Mouse (Mus musculus): ENCODE data around the gene Scarb1.
A peak's percentile ranks its signal among the peaks of the same experiment; 100 is the strongest.

Gene Scarb1

DNA sequence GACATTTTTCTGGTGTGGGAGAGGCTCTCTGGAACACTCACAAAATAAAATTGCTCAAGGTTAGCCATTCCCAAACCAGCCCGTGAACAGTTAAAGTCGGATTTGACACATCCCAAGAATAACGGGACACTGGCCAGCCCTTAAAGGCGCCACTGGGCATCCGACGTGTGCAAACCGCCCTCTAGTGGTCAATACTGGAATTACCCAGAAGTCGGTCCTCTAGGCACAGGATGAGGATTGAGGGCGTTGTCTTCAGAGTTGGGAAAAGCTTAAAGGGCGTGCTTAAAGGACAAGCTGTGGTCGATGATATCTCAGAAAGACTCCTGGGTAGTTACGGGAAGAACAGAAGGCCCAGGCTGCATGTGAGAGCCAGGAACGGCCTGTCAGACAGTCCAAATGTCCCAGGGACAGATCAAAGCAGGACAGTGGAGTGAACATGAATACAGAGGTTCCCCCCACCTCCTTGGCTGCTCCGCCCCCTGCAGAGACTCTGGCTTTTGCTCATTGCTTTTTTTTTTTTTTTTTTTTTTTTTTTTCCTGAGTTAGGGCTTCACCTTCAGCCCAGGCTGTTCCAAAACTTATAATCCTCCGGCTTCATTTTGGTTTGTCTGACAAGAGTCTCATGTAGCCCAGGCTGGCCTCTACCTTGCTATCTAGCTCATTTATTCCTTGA, 69.2 kb downstream of the Scarb1 start:
- DNase-seq (ENCODE audit: low spot score in 2 of 2), result peak in 1 of 2 experiments; percentile 45

DNA sequence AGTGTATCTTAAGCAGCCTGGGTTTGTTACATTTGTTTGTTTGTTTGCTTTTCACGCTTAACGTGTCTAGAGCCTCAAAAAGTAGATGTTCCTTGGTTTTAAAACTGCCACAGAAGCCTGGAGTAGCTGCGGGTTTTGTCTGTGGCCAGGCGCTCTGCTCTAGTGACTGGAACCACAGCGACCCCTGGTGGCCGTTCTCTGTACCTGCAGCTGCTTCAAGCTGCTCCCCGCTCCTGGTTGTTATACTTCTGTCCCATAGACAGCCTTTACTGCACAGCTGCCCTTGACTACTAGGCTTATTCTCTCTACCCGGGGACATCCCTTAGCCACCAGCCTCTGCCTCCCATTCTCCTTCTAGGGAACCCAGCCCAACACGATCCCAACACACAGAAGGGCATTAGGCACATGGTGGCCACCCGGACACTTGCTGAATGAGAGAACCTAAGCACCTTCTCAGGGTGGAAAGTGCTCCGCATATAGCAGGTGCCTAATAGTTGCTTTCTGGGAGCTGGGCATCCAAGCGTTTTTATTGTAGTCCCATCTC, 70.2 kb downstream of the Scarb1 start:
- no peak for DNase-seq (ENCODE audit: low spot score in 2 of 2)

DNA sequence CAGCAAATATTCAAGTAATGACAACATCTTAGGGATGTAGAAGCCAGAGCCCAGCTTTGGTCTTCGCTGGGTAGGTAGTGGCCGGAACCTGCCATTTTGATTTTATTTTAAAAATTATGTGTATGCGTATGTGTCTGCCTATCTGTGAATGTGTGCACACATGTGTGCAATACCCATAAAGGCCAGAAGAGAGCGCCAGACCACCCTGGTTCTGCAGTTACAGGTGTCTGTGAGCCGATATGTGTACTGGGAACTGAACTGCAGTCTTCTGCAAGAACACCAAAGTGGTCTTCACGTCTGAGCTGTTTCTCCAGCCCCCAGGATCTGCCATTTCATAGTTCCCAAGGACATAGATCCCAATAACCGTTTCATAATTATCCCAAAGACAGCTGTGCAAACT, 71.1 kb downstream of the Scarb1 start:
- no peak for DNase-seq (ENCODE audit: low spot score in 2 of 2)

DNA sequence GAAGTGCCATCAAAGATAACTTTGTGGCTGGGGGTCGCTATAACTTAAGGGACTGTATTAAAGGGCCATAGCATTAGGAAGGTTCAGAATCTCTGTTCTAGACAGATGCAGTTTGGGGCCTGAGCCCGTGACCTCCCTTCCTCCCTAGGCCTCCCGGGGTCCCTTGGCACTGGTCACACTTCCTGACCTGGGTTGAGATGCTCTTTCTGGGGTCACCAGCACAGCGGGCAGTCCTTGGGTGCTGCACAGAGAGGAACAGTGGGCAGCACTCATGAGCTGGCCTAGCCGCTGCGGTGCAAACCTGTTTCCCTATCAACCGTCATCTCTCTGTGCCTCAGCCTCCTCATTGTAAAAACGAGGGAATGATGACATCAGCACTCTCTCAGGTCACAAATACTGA, 71.5 kb downstream of the Scarb1 start:
- DNase-seq (ENCODE audit: low spot score in 2 of 2), result no peak

DNA sequence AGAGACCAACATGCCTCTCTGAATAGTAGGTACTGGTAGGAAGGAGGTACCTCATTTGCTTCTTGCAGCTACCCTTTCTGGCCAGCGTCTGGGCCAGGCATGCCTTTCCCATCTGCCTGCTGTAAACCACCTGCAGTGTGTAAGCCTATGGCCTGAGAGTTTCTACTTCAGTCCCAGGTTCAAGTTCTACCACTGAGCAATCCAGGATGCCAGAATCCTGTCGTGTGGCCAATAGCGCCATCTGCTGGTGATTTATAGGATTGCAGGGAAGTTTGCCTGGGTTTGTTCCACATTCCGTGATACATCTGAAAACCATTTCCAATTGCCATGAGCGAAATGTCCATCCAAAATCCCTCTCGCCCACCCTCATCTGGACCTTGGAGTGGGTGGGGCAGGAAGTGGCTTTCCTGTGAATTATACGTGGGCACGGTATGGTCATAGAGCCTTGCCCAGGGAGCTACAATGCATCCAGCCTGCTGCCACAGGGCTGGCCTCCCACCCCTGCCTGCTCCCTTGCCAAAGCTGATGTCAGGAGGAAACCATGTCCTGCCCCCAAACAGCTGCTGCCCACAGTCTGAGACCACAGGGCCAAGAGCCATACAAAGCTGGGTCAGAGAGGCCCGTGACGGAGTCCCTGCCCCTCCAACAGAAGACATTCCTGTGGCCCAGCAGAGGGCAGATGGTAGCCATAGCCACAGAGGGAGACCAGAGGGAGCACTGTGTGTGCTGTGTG, 72.7 kb downstream of the Scarb1 start:
- peak in 1 of 2 experiments; percentile 62 for DNase-seq (ENCODE audit: low spot score in 2 of 2)

DNA sequence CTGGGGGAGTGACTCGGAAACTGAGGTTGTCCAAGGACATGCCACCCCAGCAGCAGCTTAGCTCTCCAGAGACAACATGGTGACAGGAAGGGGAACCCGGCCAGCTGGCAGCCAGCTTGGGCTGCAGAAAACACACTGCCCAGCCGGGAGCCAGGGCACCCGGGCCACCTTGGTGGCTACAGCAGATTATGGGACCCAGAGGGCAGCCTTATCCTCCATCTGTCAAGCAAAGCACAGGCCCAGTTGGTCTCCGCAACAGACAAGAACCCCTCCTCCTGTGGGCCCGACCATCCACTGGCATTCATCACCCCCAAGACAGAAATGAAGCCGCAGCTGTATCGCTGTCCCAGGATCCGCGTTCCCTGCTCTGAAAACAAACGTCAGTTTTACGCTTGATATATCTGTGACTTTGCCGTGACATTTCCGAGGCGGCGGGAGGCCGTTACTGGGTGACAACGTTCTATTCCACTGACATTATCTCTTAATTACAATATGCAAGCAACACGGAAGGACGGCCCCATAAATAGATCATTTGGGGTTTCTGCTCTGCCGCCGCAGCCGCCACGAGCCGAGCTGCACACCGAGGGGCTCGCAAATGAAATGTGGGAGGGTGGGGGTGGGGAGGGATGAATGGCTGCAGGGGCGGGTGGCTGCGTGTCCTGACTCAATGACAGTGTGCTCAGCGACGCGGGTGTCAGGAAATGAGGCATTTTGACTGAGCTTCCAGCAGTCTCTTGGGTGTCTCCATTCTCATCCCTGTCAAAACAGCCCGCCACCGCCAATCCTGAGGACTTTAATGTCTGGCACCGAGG, 73.5 kb downstream of the Scarb1 start:
- no peak for DNase-seq (ENCODE audit: low spot score in 2 of 2)

DNA sequence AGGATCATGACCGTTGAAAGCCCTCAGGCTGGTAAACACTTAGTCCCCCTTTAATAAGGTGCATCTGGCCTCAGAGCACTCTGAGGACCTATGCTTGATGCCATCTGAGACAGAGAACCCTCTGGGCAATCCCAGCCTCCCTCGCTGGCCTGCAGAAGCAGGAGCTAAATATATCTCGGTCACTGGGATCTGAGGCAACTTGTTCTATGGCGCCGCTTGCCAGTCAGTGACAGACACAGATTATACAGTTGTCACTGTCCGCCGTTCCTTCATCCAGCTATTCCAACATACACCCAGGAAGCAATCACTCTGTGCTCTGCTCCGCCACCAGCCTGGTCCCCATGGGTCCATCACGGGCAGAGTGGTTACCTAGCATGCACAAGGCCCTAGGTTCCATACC, 74.8 kb downstream of the Scarb1 start:
- no peak for DNase-seq (ENCODE audit: low spot score in 2 of 2)

DNA sequence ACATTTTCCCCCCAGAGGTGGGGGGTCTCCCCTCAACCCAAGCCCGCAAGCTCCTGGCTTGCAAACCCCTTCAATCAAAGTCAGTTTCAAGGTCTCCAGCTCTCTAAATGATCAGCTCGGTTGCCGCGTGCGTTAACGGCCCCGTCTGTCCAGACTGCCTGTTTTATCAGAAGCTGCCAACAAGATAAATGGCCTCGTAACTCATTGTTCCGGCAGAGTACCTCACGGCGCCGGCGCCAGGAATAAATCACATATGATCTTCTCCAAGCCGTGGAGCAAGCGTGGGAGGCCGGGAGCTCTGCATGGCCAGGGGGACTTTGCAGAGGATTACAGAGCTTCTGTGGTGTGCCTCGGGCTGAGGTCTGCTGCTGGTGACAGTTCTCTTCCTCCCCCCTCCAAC, 76.2 kb downstream of the Scarb1 start:
- DNase-seq (ENCODE audit: low spot score in 2 of 2), result no peak

DNA sequence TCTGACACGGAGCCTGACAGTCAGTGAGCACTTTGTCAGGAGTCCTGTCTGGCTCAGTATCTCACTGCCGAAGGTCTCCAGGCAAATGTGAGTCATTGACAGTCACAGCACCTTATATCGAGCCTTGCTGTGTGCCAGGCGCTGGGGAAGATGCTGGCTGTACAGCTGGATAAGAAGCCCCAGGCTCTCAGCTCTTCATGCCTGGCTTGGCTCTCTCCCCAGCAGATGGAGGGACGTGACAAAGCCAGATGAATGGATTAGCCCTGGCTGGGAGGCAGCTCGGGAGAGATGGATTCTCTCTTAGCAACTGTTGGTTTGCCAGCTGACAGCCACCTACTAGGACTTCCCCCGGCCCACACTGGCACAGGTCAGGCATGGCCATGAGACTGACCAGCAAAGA, 78.3 kb downstream of the Scarb1 start:
- DNase-seq (ENCODE audit: low spot score in 2 of 2), result peak in 1 of 2 experiments; percentile 67

DNA sequence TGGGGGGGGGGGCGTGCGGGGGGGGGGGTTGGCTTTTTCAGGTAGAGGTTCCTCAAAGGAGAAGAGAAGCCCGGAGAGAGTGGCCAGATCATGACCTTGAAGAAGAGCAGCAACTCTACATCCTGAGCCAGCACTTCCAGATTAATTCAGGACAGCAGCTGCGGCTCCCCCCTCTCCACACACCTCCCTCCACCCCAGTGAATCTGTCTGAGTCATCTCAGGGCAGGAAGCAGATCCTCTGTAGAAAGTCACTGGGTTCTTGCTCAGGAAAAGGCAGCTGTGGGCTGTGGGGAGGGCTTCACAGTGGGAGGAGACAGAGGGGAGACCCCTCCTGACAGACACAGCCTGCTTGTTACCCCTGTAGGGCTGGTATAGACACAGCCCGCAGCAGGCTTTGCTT, 87.0 kb downstream of the Scarb1 start:
- no peak for DNase-seq (ENCODE audit: low spot score in 2 of 2)

DNA sequence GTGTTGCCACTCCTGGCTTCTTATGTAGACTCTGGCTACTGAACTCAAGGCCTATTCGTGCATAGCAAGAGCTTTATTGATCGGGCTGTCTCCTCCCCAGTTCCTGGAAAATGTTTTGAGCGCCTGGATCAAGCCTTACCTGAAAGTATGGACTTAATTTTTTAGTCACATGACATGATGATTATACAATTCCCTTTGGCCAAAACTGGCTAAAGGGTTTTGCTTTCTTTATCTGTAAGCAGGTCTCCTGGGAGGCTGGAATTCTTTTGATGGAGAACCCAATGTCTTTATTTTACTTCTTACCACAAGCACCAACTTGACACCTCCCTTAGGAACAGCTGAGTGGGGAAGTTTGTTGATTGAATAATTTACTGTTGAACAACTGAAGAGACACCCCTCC, 87.4 kb downstream of the Scarb1 start:
- no peak for DNase-seq (ENCODE audit: low spot score in 2 of 2)

DNA sequence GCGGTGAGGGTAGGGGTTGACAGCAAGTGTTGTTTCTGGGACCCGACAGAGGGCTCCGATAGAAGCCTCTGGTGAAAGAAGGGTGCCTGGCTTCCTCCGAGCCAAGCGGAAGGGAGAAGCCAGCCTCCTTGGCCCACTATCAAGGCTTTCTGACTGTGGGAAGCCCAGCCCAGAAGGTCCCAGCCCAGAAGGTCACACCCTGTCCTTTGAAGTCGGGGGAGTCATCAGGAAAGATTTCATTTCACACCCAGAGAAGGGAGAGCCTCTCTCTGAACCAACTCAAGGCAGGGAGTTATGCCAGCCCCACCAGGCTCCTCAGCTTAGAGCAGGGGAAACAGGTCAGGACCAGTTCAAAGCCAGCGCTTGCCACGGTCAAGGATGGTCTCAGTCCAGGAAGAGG, 88.2 kb downstream of the Scarb1 start:
- no peak for DNase-seq (ENCODE audit: low spot score in 2 of 2)

DNA sequence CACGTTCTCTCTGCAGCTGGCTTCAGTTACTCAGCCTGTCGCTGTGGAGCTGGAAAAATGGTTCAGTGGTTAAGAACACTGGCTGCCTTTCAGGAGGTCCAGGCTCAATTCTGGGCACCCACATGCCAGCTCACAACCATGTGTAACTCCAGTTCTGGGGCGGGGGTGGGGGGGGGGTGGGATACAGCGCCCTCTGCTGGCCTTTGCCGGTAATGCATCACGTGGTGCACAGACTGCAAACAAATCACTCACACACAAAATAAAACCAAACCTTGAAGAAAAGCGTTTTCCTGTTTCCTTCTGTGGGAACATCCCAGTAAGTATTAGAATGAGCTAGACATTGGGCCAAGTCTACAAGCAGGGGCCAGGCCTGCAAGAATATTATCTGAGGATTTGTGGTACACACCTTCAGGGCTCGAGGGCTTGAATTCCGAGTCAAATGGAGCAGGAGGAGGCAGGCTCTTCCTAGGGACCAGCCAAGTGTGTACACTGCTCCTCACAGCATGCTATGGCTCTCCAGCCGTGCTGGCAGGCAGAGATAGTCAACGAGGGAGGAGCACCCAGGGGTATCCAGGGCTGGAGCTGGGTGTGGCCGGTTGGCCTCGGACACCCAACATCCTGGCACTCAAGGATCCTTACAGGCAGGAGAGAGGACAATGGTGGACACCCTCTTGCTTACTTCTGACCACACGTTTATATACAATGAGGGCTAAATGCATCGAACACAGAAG, 88.8 kb downstream of the Scarb1 start:
- DNase-seq (ENCODE audit: low spot score in 2 of 2), result no peak

DNA sequence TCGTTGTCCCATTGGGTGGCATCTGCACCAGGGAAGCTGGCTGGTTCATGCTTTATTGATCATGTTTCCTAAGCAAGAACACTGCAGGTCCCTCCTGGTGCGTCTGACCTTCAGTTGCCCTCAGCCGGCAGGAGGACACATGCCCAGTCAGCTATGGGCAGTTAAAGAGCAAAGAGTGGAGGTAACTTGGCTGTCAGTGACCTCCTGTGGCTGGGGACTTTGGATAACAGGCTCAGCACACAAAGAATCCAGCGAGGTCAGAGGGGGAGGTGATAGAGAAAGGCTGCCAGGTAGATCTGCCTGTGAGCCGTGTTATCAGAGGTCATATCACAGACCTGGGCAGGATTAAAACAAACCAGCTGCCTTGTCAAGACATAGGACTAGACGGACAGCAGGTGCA, 91.7 kb downstream of the Scarb1 start:
- DNase-seq (ENCODE audit: low spot score in 2 of 2), result no peak

DNA sequence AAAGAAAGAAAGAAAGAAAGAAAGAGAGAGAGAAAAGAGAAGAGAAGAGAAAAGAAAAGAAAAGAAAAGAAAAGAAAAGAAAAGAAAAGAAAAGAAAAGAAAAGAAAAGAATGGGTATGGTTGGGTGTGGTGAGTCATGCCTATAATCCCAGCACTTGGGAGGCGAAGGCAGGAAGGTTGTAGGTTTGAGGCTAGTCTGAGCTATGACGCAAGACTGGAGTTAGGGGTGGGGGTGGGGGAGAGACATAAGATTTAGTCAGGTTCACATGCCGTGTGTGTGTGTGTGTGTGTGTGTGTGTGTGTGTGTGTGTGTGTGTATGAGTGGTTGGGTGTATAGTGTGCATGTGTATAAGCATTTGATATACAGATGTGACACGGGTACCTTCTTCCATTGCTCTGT, 94.2 kb downstream of the Scarb1 start:
- DNase-seq (ENCODE audit: low spot score in 2 of 2), result no peak

DNA sequence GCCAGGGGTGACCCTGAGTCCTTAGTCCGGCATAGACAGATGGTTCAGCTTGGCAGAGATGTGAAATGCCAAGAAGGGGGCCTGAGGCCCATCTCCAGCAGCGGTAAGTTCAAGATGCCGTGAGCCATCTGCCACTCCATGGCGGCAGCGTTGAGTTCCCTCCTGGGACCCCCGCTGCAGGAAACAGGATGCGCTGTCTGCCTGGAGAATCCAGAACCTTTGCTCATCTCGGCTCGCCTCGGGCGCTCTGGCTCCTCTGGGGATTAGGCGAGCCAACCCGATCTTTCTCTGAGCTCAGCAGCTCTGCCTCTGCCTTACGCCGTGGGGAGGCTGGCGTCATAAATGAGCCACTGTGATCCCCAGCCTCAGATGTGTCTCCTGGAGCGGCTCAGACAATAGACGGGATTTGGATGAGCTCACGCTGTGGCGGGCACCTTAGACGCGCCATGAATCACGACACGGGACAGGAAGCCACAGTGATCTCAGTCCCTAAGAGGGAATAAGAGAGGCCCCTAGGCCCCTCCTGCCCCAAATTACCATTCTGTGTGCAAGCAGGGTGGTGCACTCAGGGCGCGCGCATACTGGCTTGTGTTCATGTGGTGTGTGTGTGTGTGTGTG, 95.3 kb downstream of the Scarb1 start:
- peak in 1 of 2 experiments; percentile 67 for DNase-seq (ENCODE audit: low spot score in 2 of 2)

DNA sequence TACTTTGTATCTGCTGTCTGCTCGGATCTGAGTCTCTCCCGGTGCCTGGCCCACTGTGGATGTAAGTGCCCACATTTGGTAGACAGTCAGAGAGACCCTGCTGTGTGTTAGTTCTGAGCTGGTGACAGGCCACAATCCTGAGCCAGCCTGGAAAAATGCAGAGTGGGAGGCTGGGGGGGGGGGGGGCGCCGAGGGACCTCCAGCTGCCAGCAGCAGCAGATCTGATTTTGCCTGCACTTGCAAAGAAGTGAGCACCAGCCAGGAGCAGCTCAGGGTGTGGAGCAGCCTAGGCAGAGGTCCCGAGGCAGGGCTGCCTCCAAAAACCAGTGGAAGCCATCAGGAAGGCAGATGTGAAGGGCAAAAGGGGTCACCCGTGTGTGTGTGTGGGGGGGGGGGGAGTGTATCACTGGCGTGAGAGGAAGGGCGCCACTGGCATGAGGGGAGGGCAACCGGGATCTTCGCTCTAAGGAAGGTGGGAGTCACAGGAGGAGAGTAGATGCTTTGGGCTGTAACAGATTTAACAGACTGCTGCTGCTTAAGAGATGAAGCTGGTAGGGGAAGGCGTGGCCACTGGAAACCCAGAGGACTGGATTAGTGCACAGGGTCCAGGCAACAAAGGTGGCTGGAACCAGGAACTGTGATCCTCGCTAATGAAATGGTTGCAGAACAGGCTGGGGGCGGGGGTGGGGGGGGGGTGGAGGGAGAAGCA, 95.9 kb downstream of the Scarb1 start:
- DNase-seq (ENCODE audit: low spot score in 2 of 2), result no peak

DNA sequence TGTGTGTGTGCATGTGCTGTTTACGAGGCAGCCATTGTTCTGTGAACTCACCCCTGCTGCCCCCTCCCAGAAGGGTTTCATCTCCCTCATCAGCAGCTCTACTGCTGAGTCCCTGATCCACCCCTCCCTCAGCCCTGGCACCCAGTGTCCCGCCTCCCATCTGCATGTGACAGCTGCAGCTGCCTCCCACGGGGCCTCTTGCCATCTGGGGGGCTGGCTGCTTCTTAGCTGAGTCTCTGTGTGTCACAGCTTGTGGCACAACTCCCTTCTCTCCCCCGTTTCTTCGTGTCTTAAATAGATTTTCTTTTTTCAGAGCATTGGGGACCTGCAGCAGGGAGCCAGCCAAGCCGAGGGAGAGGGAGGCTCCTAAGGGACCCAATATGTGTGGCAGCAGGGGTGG, 97.0 kb downstream of the Scarb1 start:
- DNase-seq (ENCODE audit: low spot score in 2 of 2), result peak; percentile 94 to 96

DNA sequence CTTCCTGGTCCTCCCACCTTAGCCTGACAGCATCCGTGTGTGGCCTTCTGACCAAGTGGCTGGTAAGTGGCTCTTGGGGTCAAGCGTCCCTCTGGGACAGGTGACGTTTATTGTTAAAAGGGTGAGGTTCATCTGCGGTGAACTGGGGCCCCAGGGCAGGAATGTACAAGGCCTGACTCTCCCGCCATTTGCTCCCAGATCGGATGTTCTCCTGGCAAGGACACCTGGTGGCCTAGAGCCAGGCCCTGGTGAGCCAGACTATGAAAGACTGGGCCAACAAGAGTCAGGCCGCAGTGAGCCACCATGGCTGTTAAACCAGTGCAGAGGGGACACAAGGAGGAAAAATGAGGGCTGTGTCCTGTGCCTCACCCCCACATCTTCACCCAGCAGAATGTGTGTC, 98.8 kb downstream of the Scarb1 start:
- DNase-seq (ENCODE audit: low spot score in 2 of 2), result no peak

DNA sequence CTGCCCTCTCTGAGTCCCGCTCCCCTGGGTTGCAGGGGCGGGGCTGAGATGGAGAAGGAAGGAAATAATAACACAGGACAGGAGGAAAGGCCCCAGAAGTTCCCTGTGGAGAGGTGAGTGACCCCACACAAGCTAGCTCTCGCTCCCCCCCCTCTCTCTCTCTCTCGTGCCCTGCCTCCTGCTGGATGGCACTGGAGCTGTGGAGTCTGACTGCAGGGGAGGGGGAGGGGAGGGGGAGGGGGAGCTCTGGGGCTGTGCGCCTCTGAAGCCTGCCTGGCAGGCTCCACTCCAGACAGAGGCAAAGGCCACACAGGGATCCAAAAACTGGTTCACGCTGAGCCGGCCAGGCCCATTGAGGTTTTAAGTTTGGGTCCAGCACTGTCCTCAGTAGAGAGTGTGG, 99.3 kb downstream of the Scarb1 start:
- no peak for DNase-seq (ENCODE audit: low spot score in 2 of 2)
